Mouse (Mus musculus): ENCODE measurements around the gene Adcy5.
A peak's percentile ranks its signal among the peaks of the same experiment; 100 is the strongest.

The Adcy5 gene

DNA sequence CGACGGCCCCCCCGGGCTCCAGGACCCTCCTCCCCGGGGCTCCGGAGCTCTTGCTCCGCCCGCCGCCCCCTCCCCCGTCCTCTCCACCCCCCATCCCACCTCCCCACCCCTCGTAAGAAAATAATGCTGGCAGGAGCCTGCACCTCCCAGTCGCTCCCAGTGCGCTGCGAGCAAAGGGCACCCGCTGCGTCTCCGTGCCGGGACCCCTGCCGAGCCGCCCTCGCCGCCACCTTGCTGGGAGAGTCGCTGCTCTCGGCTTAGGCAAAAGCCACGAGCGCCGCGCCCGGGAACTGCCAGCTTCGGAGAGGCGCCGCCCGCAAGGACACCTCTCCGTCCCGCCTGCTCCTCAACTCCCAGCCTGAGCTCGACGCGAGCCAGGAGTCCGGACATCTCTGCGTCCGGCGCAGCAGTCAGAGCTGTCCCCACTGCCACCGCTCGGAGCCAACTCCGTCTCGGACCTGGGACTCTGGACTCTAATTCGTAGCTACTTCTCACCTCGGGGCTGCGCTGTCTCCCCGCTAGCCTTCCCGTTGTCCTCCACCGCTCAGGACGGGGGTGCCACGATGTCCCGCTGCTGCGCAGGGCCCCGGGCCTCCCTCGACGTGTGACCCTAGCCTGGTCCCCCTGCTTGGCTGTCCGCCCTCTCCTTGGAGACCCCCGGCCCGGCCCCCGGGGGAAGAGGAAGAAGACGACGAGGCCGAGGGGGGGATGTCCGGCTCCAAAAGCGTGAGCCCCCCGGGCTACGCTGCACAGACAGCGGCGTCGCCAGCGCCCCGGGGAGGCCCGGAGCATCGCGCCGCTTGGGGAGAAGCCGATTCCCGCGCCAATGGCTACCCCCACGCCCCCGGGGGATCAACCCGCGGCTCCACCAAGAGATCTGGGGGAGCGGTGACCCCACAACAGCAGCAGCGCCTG lies 971 bp downstream of the Adcy5 start:
- no peak for DNase-seq (ENCODE audit: extremely low read depth, insufficient read length, low spot score)

- DNase-seq (ENCODE audit: extremely low read depth, insufficient read length, low spot score), result no peak
These were observed 1.6 kb downstream of the Adcy5 start for GRCm38 (mm10) chr16:35156306-35156695.

DNA sequence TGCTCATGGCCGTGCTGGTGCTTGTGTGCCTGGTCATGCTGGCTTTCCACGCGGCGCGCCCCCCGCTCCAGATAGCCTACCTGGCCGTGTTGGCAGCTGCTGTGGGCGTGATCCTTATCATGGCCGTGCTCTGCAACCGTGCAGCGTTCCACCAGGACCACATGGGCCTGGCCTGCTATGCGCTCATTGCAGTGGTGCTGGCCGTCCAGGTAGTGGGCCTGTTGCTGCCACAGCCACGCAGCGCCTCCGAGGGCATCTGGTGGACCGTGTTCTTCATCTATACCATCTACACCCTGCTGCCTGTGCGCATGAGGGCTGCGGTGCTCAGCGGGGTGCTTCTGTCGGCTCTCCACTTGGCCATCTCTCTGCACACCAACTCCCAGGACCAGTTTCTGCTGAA lies 2.2 kb downstream of the Adcy5 start:
- DNase-seq (ENCODE audit: extremely low read depth, insufficient read length, low spot score), result no peak

- DNase-seq (ENCODE audit: extremely low read depth, insufficient read length, low spot score), result no peak
These were observed 4.9 kb downstream of the Adcy5 start for GRCm38 (mm10) chr16:35159532-35159931.

GRCm38 (mm10) chr16:35159991-35160390 lies 5.3 kb downstream of the Adcy5 start:
- DNase-seq (ENCODE audit: extremely low read depth, insufficient read length, low spot score), result no peak

DNA sequence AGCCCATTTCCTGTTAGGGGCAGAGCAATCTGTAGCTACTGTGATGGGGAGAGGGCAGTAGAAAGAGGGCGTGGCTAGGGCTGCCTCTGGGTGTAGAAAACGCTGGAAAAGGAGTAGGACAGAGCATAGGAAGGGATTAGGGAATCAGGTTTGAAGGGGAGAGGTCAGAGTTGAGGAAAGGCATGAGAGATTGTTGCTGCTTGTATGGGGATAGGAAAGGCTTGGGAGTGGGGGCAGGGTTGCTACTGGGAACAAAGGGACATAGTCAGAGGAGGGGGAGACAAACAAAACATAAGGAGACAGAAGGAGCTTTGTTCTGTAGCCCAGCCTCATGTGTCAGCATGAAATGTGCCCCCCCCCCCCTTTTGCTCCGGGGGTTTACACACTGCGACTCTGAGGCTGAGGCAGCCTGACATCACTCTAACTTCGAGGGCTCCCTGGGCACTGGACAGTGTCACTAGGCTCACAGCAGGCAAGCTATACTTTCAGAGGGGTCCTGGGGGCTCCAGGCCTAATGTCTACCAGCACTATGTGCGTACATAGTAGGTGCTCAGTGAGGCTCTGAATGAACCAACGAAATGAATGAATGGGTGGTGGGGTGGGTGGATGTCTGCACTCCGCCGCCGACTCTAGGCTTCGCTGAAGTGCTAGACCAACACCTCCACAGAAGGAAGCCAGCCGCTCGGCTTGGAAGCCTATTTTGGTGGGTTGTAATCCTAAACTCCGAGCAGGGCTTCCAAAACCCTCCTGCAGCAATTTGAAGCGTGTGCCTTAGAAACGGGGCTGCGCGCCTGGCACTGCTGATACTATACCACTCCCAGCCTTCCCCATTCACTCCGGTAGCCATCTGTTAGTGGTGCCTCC lies 9.9 kb downstream of the Adcy5 start:
- no peak for DNase-seq (ENCODE audit: extremely low read depth, insufficient read length, low spot score)

DNA sequence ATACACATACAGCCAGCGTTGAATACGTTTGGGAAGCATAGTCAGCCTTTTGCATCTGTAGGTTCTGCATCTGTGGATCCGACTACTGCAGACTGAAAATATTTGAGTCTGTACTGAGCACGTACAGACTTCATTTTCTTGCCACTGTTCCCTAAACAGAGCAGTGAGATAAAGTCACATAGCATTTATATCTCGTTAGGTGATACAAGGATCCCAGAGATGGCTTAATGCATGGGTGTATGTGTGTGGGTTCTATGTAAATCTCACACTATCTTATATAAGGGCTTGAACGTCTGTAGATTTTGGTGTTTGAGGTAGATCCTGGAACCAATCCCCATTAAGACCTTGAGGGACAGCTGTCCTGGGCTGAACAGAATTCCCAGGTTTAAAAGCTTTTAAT lies 10.7 kb downstream of the Adcy5 start:
- no peak for DNase-seq (ENCODE audit: extremely low read depth, insufficient read length, low spot score)

DNA sequence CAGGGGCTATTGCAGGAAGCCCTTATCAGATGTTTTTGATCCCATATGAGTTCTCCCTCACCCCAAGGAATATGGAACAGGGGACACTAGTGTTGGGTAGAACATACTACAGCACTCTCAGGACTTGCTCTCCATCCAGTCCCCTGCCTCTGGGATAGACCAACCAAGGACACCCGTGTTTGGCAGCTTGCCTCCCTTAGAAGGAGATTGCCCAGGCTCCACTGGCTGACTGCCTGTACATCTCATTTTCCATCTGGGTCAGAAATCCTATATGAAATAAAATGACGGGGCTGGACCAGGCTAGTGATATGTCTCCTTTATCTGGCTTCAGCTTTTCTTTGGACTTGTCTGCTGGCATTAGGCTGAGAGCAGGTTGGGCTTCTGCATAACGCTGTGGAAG lies 11.1 kb downstream of the Adcy5 start:
- DNase-seq (ENCODE audit: extremely low read depth, insufficient read length, low spot score), result no peak

- DNase-seq (ENCODE audit: extremely low read depth, insufficient read length, low spot score), result no peak
These were observed 14.8 kb downstream of the Adcy5 start for GRCm38 (mm10) chr16:35169431-35169830.

- no peak for DNase-seq (ENCODE audit: extremely low read depth, insufficient read length, low spot score)
These were observed 17.5 kb downstream of the Adcy5 start for GRCm38 (mm10) chr16:35172195-35172594.

DNA sequence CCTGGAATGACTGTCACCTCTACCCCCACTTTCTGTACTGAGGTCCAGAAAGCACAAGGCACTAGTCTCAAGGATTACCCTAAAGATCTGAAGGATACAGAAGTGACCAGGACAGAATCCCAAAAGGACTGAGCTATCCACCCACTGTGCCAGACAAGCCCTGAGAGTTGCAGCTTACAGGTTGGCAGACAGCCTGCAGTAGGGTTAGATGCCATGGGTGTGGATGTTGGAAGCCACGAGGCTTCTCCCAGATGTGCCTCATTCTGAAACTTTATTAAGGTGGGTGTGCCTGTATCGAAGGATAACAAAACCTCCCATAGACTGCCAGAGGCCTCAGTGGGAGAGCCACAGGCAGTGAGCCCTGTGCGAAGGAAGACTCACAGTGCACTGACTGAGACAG lies 23.8 kb downstream of the Adcy5 start:
- no peak for DNase-seq (ENCODE audit: extremely low read depth, insufficient read length, low spot score)

DNA sequence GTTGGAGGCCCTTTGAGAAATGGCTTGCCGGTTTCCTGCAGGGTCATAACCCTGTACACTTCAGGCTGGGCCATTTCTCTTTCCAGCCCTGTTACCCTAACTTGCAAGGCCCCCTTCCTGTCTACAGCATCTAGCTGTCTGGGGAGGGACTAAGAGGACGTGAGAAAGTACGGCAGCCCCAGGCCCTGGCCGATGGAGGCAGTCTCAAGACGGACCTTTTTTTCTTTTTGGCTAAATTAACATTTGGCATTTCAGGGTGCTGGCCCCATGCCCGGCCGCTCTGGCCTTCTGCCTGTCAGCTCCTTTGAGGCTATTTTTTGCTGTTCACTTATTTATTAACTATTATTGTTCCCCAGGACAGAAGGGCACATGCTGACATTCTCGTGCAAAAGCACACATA lies 24.4 kb downstream of the Adcy5 start:
- DNase-seq (ENCODE audit: extremely low read depth, insufficient read length, low spot score), result no peak

DNA sequence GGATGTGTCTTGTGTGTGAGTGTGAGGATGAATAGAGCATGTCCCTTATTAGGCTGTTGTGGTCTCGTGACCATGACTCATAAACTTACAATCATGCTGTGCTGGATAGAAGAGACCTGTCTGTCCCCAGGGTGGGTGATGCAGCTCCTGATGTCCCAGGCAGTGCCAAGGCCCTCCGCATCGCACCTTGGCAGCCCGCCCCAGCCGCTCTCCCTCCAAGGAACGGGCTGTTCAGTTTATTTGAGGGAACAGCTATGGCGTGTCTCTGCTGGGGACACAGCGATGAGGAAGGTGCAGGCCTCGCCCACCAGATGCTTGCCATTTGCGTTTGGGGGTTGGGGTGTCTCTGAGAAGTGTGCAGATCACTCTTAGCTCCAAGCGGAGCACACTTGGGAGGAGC lies 28.5 kb downstream of the Adcy5 start:
- peak; percentile 8 for DNase-seq (ENCODE audit: extremely low read depth, insufficient read length, low spot score)

GRCm38 (mm10) chr16:35188111-35188510 lies 33.4 kb downstream of the Adcy5 start:
- no peak for DNase-seq (ENCODE audit: extremely low read depth, insufficient read length, low spot score)

- no peak for DNase-seq (ENCODE audit: extremely low read depth, insufficient read length, low spot score)
These were observed 34.9 kb downstream of the Adcy5 start for GRCm38 (mm10) chr16:35189420-35190141.

GRCm38 (mm10) chr16:35190777-35191176 lies 36.1 kb downstream of the Adcy5 start:
- DNase-seq (ENCODE audit: extremely low read depth, insufficient read length, low spot score), result no peak

- DNase-seq (ENCODE audit: extremely low read depth, insufficient read length, low spot score), result no peak
These were observed 36.6 kb downstream of the Adcy5 start for GRCm38 (mm10) chr16:35191271-35191670.

DNA sequence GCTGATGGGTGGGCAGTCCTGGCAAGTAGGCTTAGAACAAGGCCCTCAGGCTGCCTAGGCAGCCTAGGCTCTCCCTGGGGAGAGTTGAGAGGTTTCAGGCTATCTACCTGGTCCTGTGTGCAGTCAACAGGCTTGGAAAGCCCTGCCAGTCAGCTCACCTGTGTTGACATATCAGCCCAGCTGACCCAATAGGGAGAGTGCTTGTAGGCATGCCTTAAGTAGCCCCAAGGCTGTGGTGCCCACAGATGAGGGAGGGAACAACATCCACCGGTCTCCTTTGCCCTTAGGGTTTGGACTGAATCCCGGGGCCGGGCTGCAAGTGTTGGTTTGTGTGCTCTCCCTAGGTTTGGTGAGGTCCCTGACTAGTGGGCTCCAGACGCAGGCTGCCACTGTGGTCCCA lies 37.8 kb downstream of the Adcy5 start:
- DNase-seq (ENCODE audit: extremely low read depth, insufficient read length, low spot score), result no peak

DNA sequence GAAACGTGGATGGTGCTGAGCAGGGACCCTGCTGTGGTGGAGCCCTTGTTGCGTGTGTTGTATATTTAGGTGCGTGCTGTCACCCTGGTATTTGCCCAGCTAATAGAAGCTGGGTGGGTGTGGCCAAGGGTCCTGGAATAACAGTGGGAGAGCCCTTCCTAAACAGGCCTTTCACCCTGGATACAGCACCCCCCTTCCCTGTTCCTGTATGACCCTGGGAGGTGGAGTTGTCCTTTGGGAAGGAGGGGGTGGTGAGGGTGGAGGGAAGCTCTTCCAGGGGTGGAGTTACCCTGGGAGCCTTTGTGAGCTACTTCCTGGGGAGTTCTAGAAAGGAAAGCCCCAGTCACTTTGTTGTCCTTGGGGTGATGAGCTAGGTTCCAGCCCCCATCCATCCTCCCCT lies 38.7 kb downstream of the Adcy5 start:
- DNase-seq (ENCODE audit: extremely low read depth, insufficient read length, low spot score), result no peak

GRCm38 (mm10) chr16:35199721-35200431 lies 45.2 kb downstream of the Adcy5 start:
- no peak for DNase-seq (ENCODE audit: extremely low read depth, insufficient read length, low spot score)
